14 mouse cellular contexts compared by ENCODE assay signal in the genomic region with DNA sequence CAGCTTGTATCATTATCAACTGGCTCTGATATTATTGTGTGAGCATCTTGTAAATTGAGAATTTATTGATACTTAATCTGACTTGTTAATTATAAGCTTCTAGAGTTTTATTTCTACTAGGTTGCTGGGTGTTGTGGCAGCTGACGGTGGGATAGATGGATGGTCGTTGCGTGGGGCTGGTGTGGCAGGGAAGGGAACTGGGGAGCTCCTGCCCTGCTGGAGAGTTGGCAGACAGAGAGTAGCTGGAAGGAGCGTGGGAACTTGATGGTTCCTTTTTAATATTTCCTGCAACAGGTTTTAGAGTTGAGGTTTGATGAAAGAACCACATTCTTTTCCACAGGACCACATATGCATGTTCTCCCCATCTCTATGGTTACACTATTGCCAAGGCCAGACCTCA.
"Had no signal": no experiment of that assay in that cellular context is flagged by ENCODE, and none has a peak within 500 bp of the region (broad histone marks: within the 10 kb centered on the region; RNA-seq: fewer than 3 reads in every experiment).

No protein-coding gene starts in this region.

- H3K4me2 ChIP-seq: liver, embryonic 11.5 days; liver, embryonic 15.5 days; neural tube, embryonic 12.5 days; stomach, embryonic 15.5 days had no signal

- H3K4me3 ChIP-seq: left cerebral cortex, adult 2 months; limb, embryonic 10.5 days; liver, embryonic 15.5 days; neural tube, embryonic 12.5 days; stomach, embryonic 15.5 days had no signal

- ATAC-seq: lung, postnatal 0 days had no signal

- H3K27ac ChIP-seq: left cerebral cortex, adult 2 months; limb, embryonic 10.5 days; liver, embryonic 15.5 days; neural tube, embryonic 12.5 days; stomach, embryonic 15.5 days had no signal

- H3K36me3 ChIP-seq: limb, embryonic 10.5 days; liver, embryonic 15.5 days; neural tube, embryonic 12.5 days; stomach, embryonic 15.5 days had no signal

- H3K27me3 ChIP-seq: liver, embryonic 15.5 days; neural tube, embryonic 12.5 days; stomach, embryonic 15.5 days had no signal

- H3K9ac ChIP-seq: liver, embryonic 15.5 days; neural tube, embryonic 12.5 days; stomach, embryonic 15.5 days had no signal

- DNase-seq: kidney, adult 8-10 months; kidney, postnatal 25 days; lung, adult 2 months; lung, postnatal 36 days; right cerebral cortex, postnatal 14 days; thymus, adult 2 months; thymus, postnatal 25 days had no signal

- H3K9me3 ChIP-seq: limb, embryonic 10.5 days; liver, embryonic 15.5 days; neural tube, embryonic 12.5 days; stomach, embryonic 15.5 days had no signal

- H3K4me1 ChIP-seq: liver, embryonic 15.5 days; neural tube, embryonic 12.5 days; stomach, embryonic 15.5 days had no signal
